8 mouse cellular contexts compared by ENCODE assay signal in genomic region chr5:134550836-134551232, GRCm38 (mm10). TPM values are rescaled to one million over a fixed set of nuclear protein-coding genes. Genes with fewer than 3 reads are reported as not detected.
A peak's percentile ranks its signal among the peaks of the same experiment; 100 is the strongest.
DNase-seq lines count a peak whose midpoint lies in the region; ATAC-seq and TF ChIP-seq lines count a peak whose summit lies in the region.

No protein-coding gene starts in this region.

- no peaks in the 10 kb centered on the region for H3K36me3 ChIP-seq in heart, adult 2 months (ENCODE audit: control insufficient read depth, insufficient read depth, low read length)
- H3K36me3 ChIP-seq in neural tube, embryonic 15.5 days: no peaks in the 10 kb centered on the region

- H3K4me3 ChIP-seq in heart, adult 2 months: peak overlapping the region; percentile 92
- peak overlapping the region; percentile 84 for H3K4me3 ChIP-seq in neural tube, embryonic 15.5 days (replicated peaks)

- H3K9ac ChIP-seq in heart, adult 2 months (ENCODE audit: low read depth, low read length): peak overlapping the region; percentile 87
- H3K9ac ChIP-seq in neural tube, embryonic 15.5 days (replicated peaks): peak overlapping the region; percentile 93

- no peak for DNase-seq in heart, adult 2 months
- DNase-seq in heart, adult 11 months: no peak
- peak; percentile 22 for DNase-seq in urinary bladder, postnatal 14 days (ENCODE audit: low spot score)
- DNase-seq in urinary bladder, adult 2 months (ENCODE audit: low spot score): no peak
- peak; percentile 18 to 38 for DNase-seq in kidney, postnatal 36 days
- DNase-seq in embryo, embryonic 10 days (ENCODE audit: low spot score): no peak
- no peak for DNase-seq in urinary bladder, postnatal 36 days (ENCODE audit: low spot score in 2 of 2)

- peak overlapping the region; percentile 85 for H3K27ac ChIP-seq in heart, adult 2 months
- H3K27ac ChIP-seq in neural tube, embryonic 15.5 days (replicated peaks): peak overlapping the region; percentile 98

- no peaks in the 10 kb centered on the region for H3K79me2 ChIP-seq in heart, adult 2 months (replicated peaks; ENCODE audit: control insufficient read depth, insufficient read depth, low read length)

- peaks cover 10% of the 10 kb centered on the region for H3K4me1 ChIP-seq in heart, adult 2 months (ENCODE audit: control insufficient read depth, insufficient read depth, low read length)
- peaks cover 74% of the 10 kb centered on the region for H3K4me1 ChIP-seq in neural tube, embryonic 15.5 days

- TF ChIP-seq CTCF in heart, adult 2 months (IDR thresholded peaks at IDR 0.05): no peak

- peak overlapping the region; percentile 89 for H3K4me2 ChIP-seq in neural tube, embryonic 15.5 days

- no peak; the same call in 1 of the 2 replicates for ATAC-seq in neural tube, embryonic 15.5 days (ENCODE audit: low FRiP score)

- TF ChIP-seq EP300 in heart, adult 2 months (IDR thresholded peaks at IDR 0.05; ENCODE audit: insufficient read depth, low read depth, low read length): no peak

- no peak for TF ChIP-seq POLR2A in heart, adult 2 months (IDR thresholded peaks at IDR 0.05; ENCODE audit: insufficient read depth, low read depth, low read length)

- H3K9me3 ChIP-seq in neural tube, embryonic 15.5 days (replicated peaks): no peaks in the 10 kb centered on the region

- WGBS in heart, adult 2 months: 31% methylated on average over 6 of the region's 6 CpGs
- 5% methylated on average over 6 of the region's 6 CpGs for WGBS in neural tube, embryonic 15.5 days

- H3K27me3 ChIP-seq in heart, adult 2 months (ENCODE audit: control insufficient read depth, insufficient read depth, low read length): no peaks in the 10 kb centered on the region
- no peaks in the 10 kb centered on the region for H3K27me3 ChIP-seq in neural tube, embryonic 15.5 days (replicated peaks)

- intact Hi-C loops in heart, adult 2 months (cut with DNase I): loop anchor here (2.0 kb wide), 1 partner anchor 44 kb away; no protein-coding TSS in a partner anchor

RNA-seq across cellular contexts. Expression of gene Clip2, which starts 1.4 kb away (rescaled TPM):
- 1 to 10 TPM; 7.0 to 8.0 TPM for total RNA-seq in heart, adult 2 months (2021)
- 6.2 and 9.8 TPM in 2 replicates for polyA plus RNA-seq in heart, adult 2 months (2012; rRNA removed)
- polyA plus RNA-seq in urinary bladder, adult 2 months (2012; rRNA removed): 11.1 and 15.6 TPM in 2 replicates
- 10.4 and 12.1 TPM in 2 replicates for polyA plus RNA-seq in neural tube, embryonic 15.5 days (2015; fragmentation: Nextera tagmentation; extraction: Ambion mirVana)

RNA-seq across cellular contexts. Expression of gene Syna, which starts 9.1 kb away (rescaled TPM):
- total RNA-seq in heart, adult 2 months (2021): not detected
- not detected in 2 replicates for polyA plus RNA-seq in heart, adult 2 months (2012; rRNA removed)
- 0.09 and 0.10 TPM in 2 replicates for polyA plus RNA-seq in urinary bladder, adult 2 months (2012; rRNA removed)
- 0.51 and 0.63 TPM in 2 replicates for polyA plus RNA-seq in neural tube, embryonic 15.5 days (2015; fragmentation: Nextera tagmentation; extraction: Ambion mirVana)

RNA-seq across cellular contexts. Expression of gene Rfc2, which starts 30.3 kb away (rescaled TPM):
- 10 to 100 TPM; 21.0 to 24.6 TPM for total RNA-seq in heart, adult 2 months (2021)
- polyA plus RNA-seq in heart, adult 2 months (2012; rRNA removed): 32.5 and 44.8 TPM in 2 replicates
- 69.2 and 82.6 TPM in 2 replicates for polyA plus RNA-seq in urinary bladder, adult 2 months (2012; rRNA removed)
- polyA plus RNA-seq in neural tube, embryonic 15.5 days (2015; fragmentation: Nextera tagmentation; extraction: Ambion mirVana): 185 and 216 TPM in 2 replicates

Comparison
In these comparisons a context has a peak if more than half of its experiments do, and no peak if none do; other contexts are left out.
1. DNase-seq: peak in urinary bladder, postnatal 14 days (single experiment) and kidney, postnatal 36 days (2 of 2); none in heart, adult 2 months (0 of 2), heart, adult 11 months (single experiment), urinary bladder, adult 2 months (single experiment), embryo, embryonic 10 days (single experiment) and urinary bladder, postnatal 36 days (0 of 2).